Mouse (Mus musculus) right cerebral cortex, adult 18-20 months (tissue): ENCODE measurements at regions not wholly inside any gene's neighbourhood (a gene's known extent, or its start where the extent isn't known, plus 50 kb on each side); places are given as distances from the start of the nearest gene placed in this dataset.
"Not testable (repeated sequence)": the region's sequence is repeated elsewhere in the genome, so short reads cannot be mapped to it uniquely, and the experiment has no call there.

ENCODE experiments used
- DNase-seq: peaks from one replicate; pipeline ENCODE4 v3.0.0; 2022; ENCODE audit warnings: mixed read lengths

- DNase-seq, result no peak
These were observed 698.5 kb downstream of the Triml1 start for GRCm38 (mm10) chr8:42442786-42443185.

GRCm38 (mm10) chr8:42402632-42403031, 738.7 kb downstream of the Triml1 start:
- no peak for DNase-seq

GRCm38 (mm10) chr8:42396886-42397285, 744.4 kb downstream of the Triml1 start:
- no peak for DNase-seq

GRCm38 (mm10) chr8:42388816-42389215, 752.5 kb downstream of the Triml1 start:
- no peak for DNase-seq

- no peak for DNase-seq
These were observed 793.1 kb downstream of the Triml1 start for GRCm38 (mm10) chr8:42348073-42348603.

- DNase-seq, result no peak
These were observed 806.6 kb downstream of the Triml1 start for GRCm38 (mm10) chr8:42334708-42335107.

GRCm38 (mm10) chr8:42324663-42325062, 816.6 kb downstream of the Triml1 start:
- DNase-seq, result no peak

GRCm38 (mm10) chr8:42322862-42323261, 818.4 kb downstream of the Triml1 start:
- DNase-seq, result no peak

GRCm38 (mm10) chr8:42311060-42311459, 830.2 kb downstream of the Triml1 start:
- DNase-seq, result no peak

GRCm38 (mm10) chr8:42291392-42291791, 849.9 kb downstream of the Triml1 start:
- no peak for DNase-seq

- DNase-seq, result no peak
These were observed 859.3 kb downstream of the Triml1 start for GRCm38 (mm10) chr8:42282011-42282410.

GRCm38 (mm10) chr8:42253358-42253757, 836.5 kb upstream of the Frg1 start:
- no peak for DNase-seq

GRCm38 (mm10) chr8:42242321-42242720, 825.4 kb upstream of the Frg1 start:
- not testable (repeated sequence) for DNase-seq

GRCm38 (mm10) chr8:42219857-42220600, 803.2 kb upstream of the Frg1 start:
- no peak for DNase-seq

GRCm38 (mm10) chr8:42210943-42211342, 794.1 kb upstream of the Frg1 start:
- DNase-seq, result no peak

- no peak for DNase-seq
These were observed 793.1 kb upstream of the Frg1 start for GRCm38 (mm10) chr8:42209989-42210388.

GRCm38 (mm10) chr8:42197257-42197656, 780.4 kb upstream of the Frg1 start:
- no peak for DNase-seq

- no peak for DNase-seq
These were observed 777.2 kb upstream of the Frg1 start for GRCm38 (mm10) chr8:42193902-42194550.

- no peak for DNase-seq
These were observed 770.2 kb upstream of the Frg1 start for GRCm38 (mm10) chr8:42187083-42187482.

GRCm38 (mm10) chr8:42183288-42183878, 766.5 kb upstream of the Frg1 start:
- DNase-seq, result no peak

GRCm38 (mm10) chr8:42162441-42162840, 745.6 kb upstream of the Frg1 start:
- no peak for DNase-seq

GRCm38 (mm10) chr8:42157006-42157405, 740.1 kb upstream of the Frg1 start:
- DNase-seq, result no peak

- DNase-seq, result no peak
These were observed 739.7 kb upstream of the Frg1 start for GRCm38 (mm10) chr8:42156588-42156987.

- no peak for DNase-seq
These were observed 727.8 kb upstream of the Frg1 start for GRCm38 (mm10) chr8:42144685-42145084.
